Mouse (Mus musculus): Measurements from ENCODE around the gene Acot7. TPM values are rescaled to one million over a fixed set of nuclear protein-coding genes. Genes with fewer than 3 reads are reported as not detected.

The Acot7 gene
- polyA plus RNA-seq, 1 experiment from 2014 or later, result 269 TPM

GRCm38 (mm10) chr4:152270599-152270998 lies 92.7 kb downstream of the Acot7 start:
- Histone ChIP-seq H3K9me3 (ENCODE audit: control insufficient read depth, low read length) (no peaks in the 10 kb centered on the region), H3K4me2 (ENCODE audit: low read length) (no peak overlapping the region), H3K36me3 (ENCODE audit: control insufficient read depth, insufficient read depth) (no peaks in the 10 kb centered on the region), H3K4me1 (replicated peaks; ENCODE audit: control insufficient read depth, insufficient read depth, low read length) (peaks cover 29% of the 10 kb centered on the region), H3K27ac (ENCODE audit: low read length) (no peak overlapping the region), H3K4me3 (replicated peaks; ENCODE audit: low read length) (no peak overlapping the region), H3K9ac (replicated peaks; ENCODE audit: low read depth, low read length) (no peak overlapping the region), H3K27me3 (replicated peaks; ENCODE audit: control insufficient read depth, insufficient read depth, low read length) (peaks cover 8% of the 10 kb centered on the region)
- WGBS, result 74% methylated on average over 9 of the region's 9 CpGs
- no peak for ATAC-seq

- Histone ChIP-seq H3K4me3 (replicated peaks; ENCODE audit: low read length) (no peak overlapping the region), H3K27ac (ENCODE audit: low read length) (no peak overlapping the region), H3K9ac (replicated peaks; ENCODE audit: low read depth, low read length) (no peak overlapping the region), H3K9me3 (ENCODE audit: control insufficient read depth, low read length) (no peaks in the 10 kb centered on the region), H3K4me2 (ENCODE audit: low read length) (no peak overlapping the region), H3K27me3 (replicated peaks; ENCODE audit: control insufficient read depth, insufficient read depth, low read length) (peaks cover 12% of the 10 kb centered on the region), H3K36me3 (ENCODE audit: control insufficient read depth, insufficient read depth) (no peaks in the 10 kb centered on the region), H3K4me1 (replicated peaks; ENCODE audit: control insufficient read depth, insufficient read depth, low read length) (peaks cover 22% of the 10 kb centered on the region)
- WGBS, result 91% methylated on average over 11 of the region's 11 CpGs
- no peak for ATAC-seq
Measured at GRCm38 (mm10) chr4:152271334-152271733, 93.4 kb downstream of the Acot7 start.

DNA sequence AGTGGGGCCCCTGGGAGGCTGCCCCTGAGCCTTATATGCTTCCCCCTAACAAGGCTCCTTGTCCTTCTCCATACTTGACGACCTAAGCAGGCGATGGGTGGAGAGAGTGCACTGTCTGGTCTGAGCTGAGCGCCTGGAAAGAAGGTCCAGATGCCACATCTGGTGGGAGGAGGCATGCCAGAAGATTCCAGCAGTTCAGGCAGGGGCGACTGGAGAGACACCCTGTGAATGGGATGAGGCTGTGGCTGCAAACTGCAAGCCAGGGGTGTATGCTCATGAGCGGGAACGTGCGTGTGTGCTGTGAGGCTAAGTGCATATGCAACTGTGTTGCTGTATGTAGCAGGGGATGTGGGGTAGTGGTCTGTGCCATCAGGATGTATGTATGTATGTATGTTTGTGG lies 94.1 kb downstream of the Acot7 start:
- Histone ChIP-seq H3K27me3 (replicated peaks; ENCODE audit: control insufficient read depth, insufficient read depth, low read length) (peaks cover 12% of the 10 kb centered on the region), H3K9me3 (ENCODE audit: control insufficient read depth, low read length) (no peaks in the 10 kb centered on the region), H3K4me3 (replicated peaks; ENCODE audit: low read length) (no peak overlapping the region), H3K9ac (replicated peaks; ENCODE audit: low read depth, low read length) (no peak overlapping the region), H3K4me2 (ENCODE audit: low read length) (no peak overlapping the region), H3K27ac (ENCODE audit: low read length) (no peak overlapping the region), H3K4me1 (replicated peaks; ENCODE audit: control insufficient read depth, insufficient read depth, low read length) (peaks cover 20% of the 10 kb centered on the region), H3K36me3 (ENCODE audit: control insufficient read depth, insufficient read depth) (no peaks in the 10 kb centered on the region)
- no peak for ATAC-seq
- WGBS, result 80% methylated on average over 7 of the region's 7 CpGs

- Histone ChIP-seq H3K4me1 (replicated peaks; ENCODE audit: control insufficient read depth, insufficient read depth, low read length) (peaks cover 17% of the 10 kb centered on the region), H3K27ac (ENCODE audit: low read length) (no peak overlapping the region), H3K36me3 (ENCODE audit: control insufficient read depth, insufficient read depth) (no peaks in the 10 kb centered on the region), H3K4me2 (ENCODE audit: low read length) (no peak overlapping the region), H3K27me3 (replicated peaks; ENCODE audit: control insufficient read depth, insufficient read depth, low read length) (peaks cover 12% of the 10 kb centered on the region), H3K9ac (replicated peaks; ENCODE audit: low read depth, low read length) (no peak overlapping the region), H3K9me3 (ENCODE audit: control insufficient read depth, low read length) (no peaks in the 10 kb centered on the region), H3K4me3 (replicated peaks; ENCODE audit: low read length) (no peak overlapping the region)
- WGBS, result 48% methylated on average over 9 of the region's 9 CpGs
- no peak for ATAC-seq
Measured at GRCm38 (mm10) chr4:152272449-152273049, 94.6 kb downstream of the Acot7 start.

DNA sequence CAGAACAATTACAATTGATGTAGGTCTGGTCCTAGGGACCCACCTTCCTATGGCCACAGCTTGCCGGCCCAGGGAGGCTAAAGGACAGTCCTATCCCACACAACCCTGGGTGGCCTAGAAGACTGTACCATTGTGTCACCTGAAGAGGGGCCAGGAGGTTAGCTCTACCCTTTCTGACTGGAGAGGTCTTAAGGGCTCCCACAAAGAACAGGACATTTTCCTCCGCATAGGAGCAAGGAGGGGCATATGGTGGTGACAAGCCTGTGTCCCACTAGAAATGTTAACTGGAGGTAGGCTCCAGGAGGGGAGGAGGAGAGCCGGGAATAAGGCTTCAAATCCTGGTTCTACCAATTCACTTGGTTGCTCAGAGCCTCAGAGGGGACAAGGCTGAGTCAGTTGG lies 95.3 kb downstream of the Acot7 start:
- Histone ChIP-seq H3K27ac (ENCODE audit: low read length) (no peak overlapping the region), H3K27me3 (replicated peaks; ENCODE audit: control insufficient read depth, insufficient read depth, low read length) (peaks cover 12% of the 10 kb centered on the region), H3K4me3 (replicated peaks; ENCODE audit: low read length) (no peak overlapping the region), H3K9ac (replicated peaks; ENCODE audit: low read depth, low read length) (no peak overlapping the region), H3K36me3 (ENCODE audit: control insufficient read depth, insufficient read depth) (no peaks in the 10 kb centered on the region), H3K9me3 (ENCODE audit: control insufficient read depth, low read length) (no peaks in the 10 kb centered on the region), H3K4me2 (ENCODE audit: low read length) (no peak overlapping the region), H3K4me1 (replicated peaks; ENCODE audit: control insufficient read depth, insufficient read depth, low read length) (peaks cover 14% of the 10 kb centered on the region)
- WGBS, result 24% methylated on average over 3 of the region's 3 CpGs
- ATAC-seq, result no peak

- peaks cover 12% of the 10 kb centered on the region for H3K27me3 ChIP-seq (replicated peaks; ENCODE audit: control insufficient read depth, insufficient read depth, low read length)
- no peaks in the 10 kb centered on the region for H3K36me3 ChIP-seq (ENCODE audit: control insufficient read depth, insufficient read depth)
- H3K4me1 ChIP-seq (replicated peaks; ENCODE audit: control insufficient read depth, insufficient read depth, low read length), result peaks cover 14% of the 10 kb centered on the region
- peak within 1 kb of the TSS; percentile 56 for H3K9ac ChIP-seq (replicated peaks; ENCODE audit: low read depth, low read length)
- ATAC-seq, result peak; percentile 55
- peak within 1 kb of the TSS; percentile 88 for H3K4me2 ChIP-seq (ENCODE audit: low read length)
- WGBS, result 1% methylated on average over 31 of the region's 48 CpGs
- peak within 1 kb of the TSS; percentile 47 for H3K4me3 ChIP-seq (replicated peaks; ENCODE audit: low read length)
- no peaks in the 10 kb centered on the region for H3K9me3 ChIP-seq (ENCODE audit: control insufficient read depth, low read length)
- peak within 1 kb of the TSS; percentile 44; the same call in 1 of the 2 replicates for H3K27ac ChIP-seq (ENCODE audit: low read length)
Measured at GRCm38 (mm10) chr4:152273621-152274236, 95.8 kb downstream of the Acot7 start, which contains the start of gene Gpr153. Gpr153 (plus strand) TSS chr4:152274232.

DNA sequence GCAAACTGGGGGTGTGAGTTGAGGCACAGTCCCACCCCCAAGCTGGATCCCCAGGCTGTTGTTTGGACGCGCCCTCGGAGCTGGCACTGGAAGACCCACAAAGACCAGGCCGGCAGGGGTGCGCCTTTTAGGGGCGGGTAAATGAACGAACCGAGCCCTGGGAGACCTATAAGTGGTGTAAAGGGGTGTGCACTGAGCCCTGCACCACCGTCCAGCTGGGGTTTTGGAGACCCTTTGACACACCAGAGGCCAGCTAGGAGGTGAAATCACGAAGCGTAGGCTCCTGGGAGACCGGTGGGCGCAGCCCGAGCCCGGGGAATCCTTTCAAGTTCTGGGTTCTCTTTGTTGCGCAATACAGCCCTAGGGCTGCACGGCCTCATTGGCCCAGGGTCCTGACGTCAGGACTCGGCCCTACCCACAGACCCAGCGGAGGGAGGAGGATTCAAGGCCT lies 96.8 kb downstream of the Acot7 start:
- peak; percentile 36; the same call in 1 of the 2 replicates for ATAC-seq
- Histone ChIP-seq H3K9me3 (ENCODE audit: control insufficient read depth, low read length) (no peaks in the 10 kb centered on the region), H3K36me3 (ENCODE audit: control insufficient read depth, insufficient read depth) (no peaks in the 10 kb centered on the region), H3K9ac (replicated peaks; ENCODE audit: low read depth, low read length) (peak overlapping the region; percentile 56), H3K27ac (ENCODE audit: low read length) (no peak overlapping the region), H3K4me3 (replicated peaks; ENCODE audit: low read length) (peak overlapping the region; percentile 47), H3K4me1 (replicated peaks; ENCODE audit: control insufficient read depth, insufficient read depth, low read length) (peaks cover 14% of the 10 kb centered on the region), H3K4me2 (ENCODE audit: low read length) (peak overlapping the region; percentile 88), H3K27me3 (replicated peaks; ENCODE audit: control insufficient read depth, insufficient read depth, low read length) (peaks cover 12% of the 10 kb centered on the region)
- WGBS, result 3% methylated on average over 20 of the region's 20 CpGs

DNA sequence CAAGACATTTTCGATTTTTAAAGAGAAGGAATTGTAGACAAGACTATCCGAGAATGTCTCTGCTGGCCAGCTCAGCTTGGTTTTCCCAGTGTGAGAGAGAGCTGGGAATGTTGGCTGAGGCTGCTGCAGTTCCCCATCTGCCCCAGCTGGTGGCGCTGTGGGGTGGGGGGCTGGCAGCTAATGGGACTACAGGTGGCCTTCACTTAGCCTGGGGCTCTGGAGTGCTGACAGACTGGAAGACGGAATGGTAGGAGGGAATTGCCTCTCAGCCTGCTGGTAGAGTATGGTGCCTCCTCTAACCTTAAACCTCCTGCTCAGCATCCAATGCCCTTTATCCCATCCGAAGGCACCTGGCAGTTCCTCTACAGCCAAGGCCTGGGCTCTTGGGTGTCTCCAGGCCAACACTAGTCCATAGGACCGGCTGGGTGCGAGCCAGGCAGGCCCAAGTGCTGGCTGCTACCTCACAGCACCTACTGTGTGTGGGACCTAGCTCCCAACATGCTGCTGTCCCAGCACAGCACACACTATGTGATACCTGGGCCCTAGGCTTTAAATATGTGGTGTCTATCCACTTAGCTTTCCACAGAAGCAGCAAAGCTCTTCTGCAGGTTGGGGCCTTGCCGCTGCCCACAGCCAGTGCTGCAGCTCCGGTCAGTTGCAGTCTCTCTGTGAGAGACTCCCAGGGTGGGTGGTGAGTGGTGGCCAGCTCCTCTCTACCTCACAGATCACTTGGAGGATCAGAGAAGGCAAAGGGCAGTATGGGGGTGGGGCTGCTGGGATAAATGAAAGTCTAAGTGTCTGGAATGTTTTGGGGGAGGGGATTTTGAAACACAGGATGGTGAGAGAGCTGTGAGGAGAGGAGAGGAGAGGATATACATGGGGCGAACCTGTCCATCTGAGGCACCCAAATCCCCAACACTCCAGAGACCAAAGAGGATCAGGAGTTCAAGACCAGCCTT lies 98.7 kb downstream of the Acot7 start:
- Histone ChIP-seq H3K4me2 (ENCODE audit: low read length) (no peak overlapping the region), H3K9me3 (ENCODE audit: control insufficient read depth, low read length) (no peaks in the 10 kb centered on the region), H3K9ac (replicated peaks; ENCODE audit: low read depth, low read length) (no peak overlapping the region), H3K4me1 (replicated peaks; ENCODE audit: control insufficient read depth, insufficient read depth, low read length) (peaks cover 14% of the 10 kb centered on the region), H3K27me3 (replicated peaks; ENCODE audit: control insufficient read depth, insufficient read depth, low read length) (peaks cover 24% of the 10 kb centered on the region), H3K36me3 (ENCODE audit: control insufficient read depth, insufficient read depth) (no peaks in the 10 kb centered on the region), H3K27ac (ENCODE audit: low read length) (no peak overlapping the region), H3K4me3 (replicated peaks; ENCODE audit: low read length) (no peak overlapping the region)
- no peak for ATAC-seq
- WGBS, result 51% methylated on average over 10 of the region's 10 CpGs

GRCm38 (mm10) chr4:152277916-152278315 lies 100.0 kb downstream of the Acot7 start:
- WGBS, result 72% methylated on average over 2 of the region's 2 CpGs
- Histone ChIP-seq H3K9ac (replicated peaks; ENCODE audit: low read depth, low read length) (no peak overlapping the region), H3K27me3 (replicated peaks; ENCODE audit: control insufficient read depth, insufficient read depth, low read length) (peaks cover 34% of the 10 kb centered on the region), H3K27ac (ENCODE audit: low read length) (no peak overlapping the region), H3K36me3 (ENCODE audit: control insufficient read depth, insufficient read depth) (no peaks in the 10 kb centered on the region), H3K4me2 (ENCODE audit: low read length) (no peak overlapping the region), H3K9me3 (ENCODE audit: control insufficient read depth, low read length) (no peaks in the 10 kb centered on the region), H3K4me1 (replicated peaks; ENCODE audit: control insufficient read depth, insufficient read depth, low read length) (peaks cover 17% of the 10 kb centered on the region), H3K4me3 (replicated peaks; ENCODE audit: low read length) (no peak overlapping the region)
- no peak for ATAC-seq

All from forebrain, embryonic 16.5 days (tissue).